Mouse (Mus musculus) kidney, adult 8-10 months (tissue): ENCODE measurements around the gene Slc1a5.

Experiments
- DNase-seq, 2 experiments: peaks; one replicate each; pipeline ENCODE4 v3.0.0; 2022

The Slc1a5 gene

GRCm38 (mm10) chr7:16780825-16781554, at the start of gene Slc1a5:
Gene Slc1a5 (plus strand): TSS chr7:16781340.
- DNase-seq = peak; percentile 92 to 95

- DNase-seq = peak in 1 of 2 experiments; percentile 32
Measured at GRCm38 (mm10) chr7:16731893-16732422, 49.2 kb upstream of the Slc1a5 start.

- DNase-seq = peak in 1 of 2 experiments; percentile 28
Measured at GRCm38 (mm10) chr7:16737606-16738072, 43.5 kb upstream of the Slc1a5 start.

- peak; percentile 98 for DNase-seq
Measured at GRCm38 (mm10) chr7:16738073-16738696, 43.0 kb upstream of the Slc1a5 start, which contains the start of gene Ap2s1. Gene Ap2s1 (plus strand): TSS chr7:16738410.

- no peak for DNase-seq
Measured at GRCm38 (mm10) chr7:16739056-16739604, 42.0 kb upstream of the Slc1a5 start.

- no peak for DNase-seq
Measured at GRCm38 (mm10) chr7:16745373-16745772, 35.8 kb upstream of the Slc1a5 start.

DNA sequence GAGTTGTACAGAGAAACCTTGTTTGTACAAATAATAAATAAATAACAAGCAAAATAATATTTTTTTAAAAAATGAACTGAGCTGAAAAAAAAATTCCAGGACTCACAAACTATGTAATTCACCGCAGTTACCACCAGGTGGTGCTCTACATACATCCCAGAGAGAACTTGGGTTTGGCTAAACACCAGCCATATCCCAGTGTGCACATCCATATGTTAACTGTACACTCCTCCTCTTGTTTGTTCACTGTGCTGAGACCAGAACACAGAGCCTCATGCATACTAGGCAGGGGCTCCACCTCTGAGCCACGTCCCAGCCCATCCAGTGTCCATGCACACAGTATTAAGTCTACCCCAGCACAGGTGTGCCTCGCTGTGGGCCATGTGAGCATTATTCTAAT, 35.0 kb upstream of the Slc1a5 start:
- peak; percentile 34 to 47 for DNase-seq

DNA sequence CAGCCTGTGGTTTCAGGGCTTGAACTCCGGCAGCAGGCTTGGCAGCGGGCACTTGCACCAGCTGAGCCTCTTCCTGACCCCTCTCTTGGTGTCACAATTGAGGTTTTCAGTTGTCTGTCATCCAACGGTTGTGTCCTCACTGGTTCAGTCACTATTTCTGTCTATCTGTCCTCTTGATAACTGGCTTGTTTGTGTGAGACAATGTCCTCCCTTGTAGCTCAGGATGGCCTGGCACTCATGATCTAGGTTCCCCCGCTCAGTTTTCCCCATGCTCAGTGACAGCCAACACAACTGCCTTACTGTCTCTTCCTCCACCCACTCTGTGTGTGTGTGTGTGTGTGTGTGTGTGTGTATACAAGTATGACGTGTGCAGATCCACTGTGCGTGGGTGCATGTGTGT, 33.5 kb upstream of the Slc1a5 start:
- no peak for DNase-seq

DNA sequence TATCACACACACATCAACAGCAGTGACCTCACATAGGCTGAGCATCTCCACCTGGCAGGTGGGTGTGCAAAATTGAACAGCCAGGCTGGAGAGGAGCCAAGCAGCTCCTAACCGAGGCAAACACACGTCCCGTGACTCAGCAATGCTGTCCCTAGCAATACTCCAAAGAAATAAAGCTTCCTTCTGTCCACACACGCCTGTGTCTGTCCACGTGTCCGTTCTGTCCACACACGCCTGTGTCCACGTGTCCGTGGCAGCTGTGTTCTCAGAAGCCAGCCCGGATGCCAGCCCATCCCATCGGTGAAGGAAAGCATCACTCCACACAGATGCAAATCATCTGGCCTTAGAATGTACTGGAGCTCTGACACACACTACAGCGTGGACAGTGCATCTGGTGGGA, 29.1 kb upstream of the Slc1a5 start:
- no peak for DNase-seq

DNA sequence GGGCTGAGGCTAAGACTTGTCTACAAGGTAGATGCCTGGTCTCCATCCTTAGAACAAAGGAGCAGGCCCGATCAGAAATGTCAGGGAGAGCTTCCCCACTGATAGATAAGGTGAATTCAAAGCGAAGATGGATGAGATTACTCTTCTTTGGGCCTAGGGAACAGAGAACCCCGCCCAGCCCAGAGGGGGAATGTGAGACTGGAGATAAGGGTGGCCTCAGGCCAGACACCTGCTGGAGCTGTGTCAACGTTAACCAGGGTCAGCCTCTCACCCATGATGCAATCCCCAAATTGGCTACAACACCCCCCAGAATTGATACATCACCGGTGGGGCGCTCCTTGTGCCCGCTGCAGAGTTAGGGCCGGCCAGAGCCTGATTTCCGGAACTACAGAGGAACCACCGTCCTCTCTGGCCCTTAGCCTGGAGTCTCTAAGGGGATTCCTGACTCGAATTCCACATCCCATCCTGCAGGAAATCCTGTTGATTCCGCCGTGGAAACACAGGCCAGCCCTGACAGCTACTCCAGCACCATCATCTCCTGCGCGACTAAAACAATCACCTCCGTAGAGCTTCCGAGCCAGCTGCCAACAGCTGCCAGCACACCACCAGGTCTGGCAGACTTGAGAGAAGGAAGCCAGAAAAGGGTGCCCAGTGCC, 25.6 kb upstream of the Slc1a5 start:
- DNase-seq = peak; percentile 21 to 33

DNA sequence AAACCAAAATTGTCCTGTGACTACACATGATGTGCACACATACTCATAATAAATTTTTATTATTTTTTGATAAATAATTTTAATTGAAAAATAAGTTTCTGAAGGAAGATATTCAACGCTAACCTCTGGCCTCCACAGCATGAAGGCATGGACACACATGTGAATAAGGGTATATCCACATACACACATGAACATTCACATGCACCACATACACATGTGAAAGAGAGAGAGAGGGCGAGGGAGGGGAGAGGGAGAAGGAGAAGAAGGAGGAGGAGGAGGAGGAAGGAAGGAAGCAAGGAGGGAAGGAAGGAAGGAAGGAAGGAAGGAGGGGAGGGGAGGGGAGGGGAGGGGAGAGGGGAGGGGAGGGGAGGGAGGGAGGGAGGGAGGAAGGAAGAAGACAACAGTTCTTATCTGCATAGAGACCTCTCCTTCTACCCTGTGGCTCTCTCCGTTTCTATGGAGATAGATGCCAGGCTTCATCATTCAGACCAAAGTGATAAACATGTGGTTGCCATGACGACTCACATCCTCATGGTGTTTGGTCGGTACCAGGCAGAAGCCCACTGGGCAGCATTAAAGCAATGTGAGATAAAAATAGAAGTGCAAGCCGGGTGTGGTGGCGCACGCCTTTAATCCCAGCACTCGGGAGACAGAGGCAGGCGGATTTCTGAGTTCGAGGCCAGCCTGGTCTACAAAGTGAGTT, 22.1 kb upstream of the Slc1a5 start:
- DNase-seq = no peak

DNA sequence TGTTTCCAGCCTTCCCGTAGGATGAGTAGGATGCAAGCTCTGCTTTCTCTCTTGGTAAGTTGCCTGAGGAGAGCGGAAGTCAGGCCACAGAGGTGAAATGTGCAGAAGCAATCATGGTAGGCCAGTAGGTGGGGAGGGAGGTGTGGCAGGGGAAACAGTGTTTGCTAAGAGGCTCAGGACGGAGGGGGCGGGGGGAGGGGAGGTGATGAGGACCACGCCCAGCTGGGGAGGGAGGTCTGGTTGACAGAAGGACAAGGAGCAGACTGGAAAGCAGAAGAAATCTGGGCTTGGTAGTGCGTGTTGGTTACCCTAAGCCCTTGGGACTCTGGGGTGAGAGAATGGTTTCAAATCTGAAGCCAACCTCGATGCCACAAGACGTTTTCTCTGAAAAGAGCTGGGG, 20.8 kb upstream of the Slc1a5 start:
- peak in 1 of 2 experiments; percentile 18 for DNase-seq

GRCm38 (mm10) chr7:16761005-16761481, 20.1 kb upstream of the Slc1a5 start:
- DNase-seq = peak; percentile 38 to 48

- no peak for DNase-seq
Measured at GRCm38 (mm10) chr7:16761630-16762029, 19.5 kb upstream of the Slc1a5 start.

- no peak for DNase-seq
Measured at GRCm38 (mm10) chr7:16763463-16764218, 17.5 kb upstream of the Slc1a5 start.

DNA sequence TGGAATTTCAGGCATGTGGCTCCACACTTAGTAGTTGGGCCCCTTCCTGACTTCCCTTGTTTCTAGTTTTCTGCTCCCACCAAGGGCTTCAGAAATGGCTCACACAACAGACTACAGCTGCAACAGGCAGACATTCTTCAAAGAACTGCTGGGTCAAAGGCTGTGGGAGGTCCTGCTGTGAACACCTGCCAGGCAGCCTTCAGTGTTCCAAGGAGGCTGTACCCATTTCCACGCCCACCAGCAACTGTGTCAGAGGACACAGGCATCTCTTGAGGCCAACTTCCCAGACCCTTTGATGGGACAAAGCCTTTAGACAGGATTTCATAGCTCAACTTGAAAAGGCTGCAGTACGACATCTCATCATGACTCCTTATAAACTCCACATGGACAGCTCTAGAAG, 14.7 kb upstream of the Slc1a5 start:
- no peak for DNase-seq

DNA sequence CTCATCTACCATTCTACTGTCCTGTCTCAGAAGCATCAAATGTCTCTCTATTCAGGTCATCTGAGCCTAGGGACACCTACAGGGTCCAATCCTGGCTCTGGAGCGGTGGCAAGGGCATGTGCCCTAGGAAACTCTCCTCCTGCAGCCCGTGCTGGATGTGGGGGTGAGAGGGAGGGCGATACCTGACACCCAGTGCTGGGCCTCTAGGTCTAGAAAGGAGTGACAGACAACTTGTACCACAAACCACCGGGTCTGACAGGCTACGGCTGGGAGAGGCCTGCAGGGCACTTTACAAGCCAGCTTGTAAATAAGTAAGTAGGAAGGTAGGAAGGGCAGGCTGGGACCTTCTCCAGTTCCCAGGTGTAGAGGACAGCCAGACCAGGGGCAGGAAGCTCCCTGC, 5.3 kb upstream of the Slc1a5 start:
- peak; percentile 33 to 50 for DNase-seq

DNA sequence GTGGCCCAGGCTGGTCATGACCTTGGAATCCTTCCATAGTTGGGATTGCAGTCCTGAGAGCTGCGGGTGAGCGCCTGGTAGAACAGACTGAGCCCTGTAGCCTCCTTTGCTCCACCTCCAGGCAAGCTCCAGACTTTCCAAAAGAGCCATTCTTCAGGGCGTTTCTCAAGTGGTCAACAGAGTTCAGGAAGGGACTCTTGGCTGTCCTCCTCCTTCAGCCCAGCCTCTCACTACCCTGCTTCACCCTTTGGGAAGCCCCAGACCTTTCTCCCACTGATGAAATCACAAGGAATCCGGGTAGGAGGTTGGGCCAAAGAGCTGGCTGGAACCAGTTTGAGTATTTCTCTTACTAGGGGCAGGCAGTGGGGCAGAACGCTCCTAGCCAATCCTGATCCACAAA, 1.1 kb upstream of the Slc1a5 start:
- DNase-seq = peak; percentile 52 to 82

GRCm38 (mm10) chr7:16781555-16781815, 345 bp downstream of the Slc1a5 start:
- no peak for DNase-seq

DNA sequence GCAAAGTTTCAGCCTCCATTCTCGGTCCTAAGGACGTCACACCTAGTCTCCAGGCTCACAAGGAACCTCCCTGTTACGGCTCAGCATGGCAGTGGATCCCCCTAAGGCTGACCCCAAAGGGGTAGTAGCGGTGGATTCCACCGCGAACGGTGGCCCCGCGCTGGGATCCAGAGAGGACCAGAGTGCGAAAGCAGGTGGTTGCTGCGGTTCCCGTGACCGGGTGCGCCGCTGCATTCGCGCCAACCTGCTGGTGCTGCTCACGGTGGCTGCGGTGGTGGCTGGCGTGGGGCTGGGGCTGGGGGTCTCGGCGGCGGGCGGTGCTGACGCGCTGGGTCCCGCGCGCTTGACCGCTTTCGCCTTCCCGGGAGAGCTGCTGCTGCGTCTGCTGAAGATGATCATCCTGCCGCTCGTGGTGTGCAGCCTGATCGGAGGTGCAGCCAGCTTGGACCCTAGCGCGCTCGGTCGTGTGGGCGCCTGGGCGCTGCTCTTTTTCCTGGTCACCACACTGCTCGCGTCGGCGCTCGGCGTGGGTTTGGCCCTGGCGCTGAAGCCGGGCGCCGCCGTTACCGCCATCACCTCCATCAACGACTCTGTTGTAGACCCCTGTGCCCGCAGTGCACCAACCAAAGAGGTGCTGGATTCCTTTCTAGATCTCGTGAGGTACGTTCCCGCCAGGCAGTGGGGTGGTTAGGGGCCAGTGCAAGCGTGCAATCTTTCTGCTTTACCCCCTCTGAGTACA, 845 bp downstream of the Slc1a5 start:
- DNase-seq = peak in 1 of 2 experiments; percentile 17

GRCm38 (mm10) chr7:16782555-16783125, 1.5 kb downstream of the Slc1a5 start:
- no peak for DNase-seq
